Mouse (Mus musculus) natural killer cell, adult 2 months (primary cell): Measurements from ENCODE around the gene Sgip1.

Source experiments
- DNase-seq, 2 experiments: peaks; one replicate each; pipeline ENCODE4 v3.0.0; 2022; ENCODE audit warnings: low spot score in 2 of 2

Sgip1 gene

GRCm38 (mm10) chr4:102774549-102774948, 33.5 kb downstream of the Sgip1 start:
- no peak for DNase-seq

DNA sequence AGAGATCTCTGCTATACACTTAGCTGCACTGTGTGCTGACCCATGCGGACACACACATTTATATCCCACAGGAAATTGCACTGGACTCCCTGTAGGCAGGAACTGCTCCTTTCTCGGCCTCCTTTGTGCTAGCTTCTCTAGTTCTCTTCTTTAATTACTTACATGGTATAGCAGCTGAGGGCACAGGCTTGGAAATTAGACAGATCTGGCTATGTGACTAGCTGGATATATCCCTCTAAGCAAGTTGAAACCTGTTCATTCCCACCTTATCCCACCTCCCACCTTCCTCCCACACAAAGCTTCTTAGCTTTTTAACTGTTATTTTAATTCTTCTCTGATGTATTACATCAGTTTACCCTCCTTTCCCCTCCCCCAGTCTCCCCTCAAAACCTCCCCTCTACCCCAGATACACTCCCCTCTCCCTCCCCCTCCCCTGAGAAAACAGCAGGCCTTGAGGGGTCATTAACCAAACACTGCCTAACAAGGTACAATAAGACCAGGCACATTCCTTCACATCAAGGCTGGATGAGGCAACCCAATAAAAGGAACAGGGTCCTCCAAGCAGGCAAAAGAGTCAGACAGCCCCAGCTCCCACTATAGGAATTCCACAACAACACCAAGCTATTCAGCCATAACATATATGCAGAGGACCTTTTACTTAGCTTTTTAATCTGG, 34.6 kb downstream of the Sgip1 start:
- DNase-seq, result no peak

DNA sequence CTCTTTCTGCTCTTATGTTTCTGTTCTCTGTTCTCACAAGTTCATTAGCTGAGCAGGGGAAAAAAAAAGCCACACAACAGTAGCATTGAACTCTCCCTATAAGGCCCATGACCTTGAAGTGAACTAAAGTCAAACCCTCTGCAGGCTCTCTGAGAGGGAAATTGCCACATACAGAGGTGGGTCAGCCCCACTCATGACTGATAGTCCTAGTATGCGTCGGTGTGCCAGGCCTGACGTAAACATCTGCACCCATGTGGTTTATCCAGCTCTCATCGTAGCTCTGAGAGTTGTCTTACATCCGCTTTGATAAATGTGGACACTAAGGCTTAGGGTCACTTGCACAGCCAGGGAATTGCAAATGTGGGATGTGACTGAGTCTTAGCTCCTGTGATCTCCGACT, 38.8 kb downstream of the Sgip1 start:
- DNase-seq, result no peak

GRCm38 (mm10) chr4:102783063-102783748, 42.1 kb downstream of the Sgip1 start:
- no peak for DNase-seq

- no peak for DNase-seq
Measured at GRCm38 (mm10) chr4:102785158-102785557, 44.1 kb downstream of the Sgip1 start.

DNA sequence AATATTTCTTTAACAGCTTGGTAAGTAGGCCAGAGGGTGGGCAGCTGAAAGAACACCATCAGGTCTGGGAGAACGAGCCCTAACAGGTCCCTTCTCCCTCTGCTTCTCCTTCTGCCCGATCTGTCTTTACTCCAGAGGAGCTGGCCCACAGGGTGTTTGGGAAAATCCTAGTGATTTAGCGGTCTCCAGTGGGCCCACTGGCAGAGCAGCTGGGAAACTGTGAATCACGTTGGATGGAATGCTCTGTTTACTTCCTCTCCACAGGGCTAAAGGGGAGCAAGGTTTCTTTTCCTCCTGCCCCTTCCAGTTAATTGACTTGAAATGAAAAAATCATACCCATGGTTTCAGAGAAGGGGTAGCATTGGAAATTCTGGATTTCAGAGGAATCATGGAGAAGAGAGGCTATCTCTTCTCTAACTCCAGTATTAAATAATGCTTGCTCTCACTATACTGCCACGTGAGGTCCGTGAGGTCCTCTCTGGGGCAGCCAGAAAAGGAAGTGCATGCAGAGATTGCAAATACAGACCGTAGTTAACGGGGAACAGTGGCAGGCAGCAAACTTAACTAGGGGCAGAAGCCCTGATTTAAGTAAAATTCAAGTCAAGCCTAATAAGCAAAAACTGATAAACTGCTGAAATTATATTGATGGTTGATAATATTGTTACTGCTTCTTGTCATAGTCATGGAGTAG, 51.1 kb downstream of the Sgip1 start:
- DNase-seq, result no peak

DNA sequence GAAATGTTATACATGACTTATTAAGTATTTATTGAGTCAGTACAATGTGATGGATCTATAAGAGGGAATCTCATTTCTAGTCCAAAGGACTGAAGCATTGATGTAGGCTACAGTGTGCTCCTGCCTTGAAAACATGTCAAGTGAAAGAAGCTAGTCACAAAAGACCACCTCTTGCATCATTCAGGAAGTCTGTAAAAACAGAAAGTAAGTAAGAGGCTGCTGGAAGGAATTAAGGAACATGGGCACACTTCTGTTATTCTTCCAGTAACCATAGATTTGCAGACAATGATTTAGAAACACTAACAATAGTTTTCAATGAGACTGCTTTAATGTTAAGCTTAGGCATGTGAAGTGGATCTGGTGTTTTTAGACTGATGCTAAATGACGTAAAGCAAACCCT, 60.4 kb downstream of the Sgip1 start:
- no peak for DNase-seq

DNA sequence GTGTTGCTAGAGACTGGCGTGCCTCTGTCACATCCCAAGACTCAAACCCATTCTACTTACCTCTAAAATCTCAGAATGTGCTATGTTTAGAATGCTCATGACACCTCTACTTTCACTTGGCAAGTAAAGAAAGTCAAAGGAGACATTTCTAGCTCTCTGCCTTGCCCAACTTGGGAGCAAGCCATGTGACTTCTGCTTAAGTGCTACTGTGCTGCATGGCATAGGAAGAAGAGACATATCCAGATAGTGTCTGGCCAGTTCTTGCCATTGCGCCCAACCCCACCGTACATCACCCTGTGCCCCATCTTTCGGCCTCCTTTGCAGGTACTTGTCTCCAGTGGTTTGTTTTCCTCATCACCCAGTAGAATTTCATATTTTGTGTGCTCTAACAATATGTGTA, 60.8 kb downstream of the Sgip1 start:
- DNase-seq, result no peak

GRCm38 (mm10) chr4:102804611-102805010, 63.5 kb downstream of the Sgip1 start:
- DNase-seq, result no peak

GRCm38 (mm10) chr4:102806987-102807386, 65.9 kb downstream of the Sgip1 start:
- no peak for DNase-seq

- no peak for DNase-seq
Measured at GRCm38 (mm10) chr4:102808258-102808657, 67.2 kb downstream of the Sgip1 start.

DNA sequence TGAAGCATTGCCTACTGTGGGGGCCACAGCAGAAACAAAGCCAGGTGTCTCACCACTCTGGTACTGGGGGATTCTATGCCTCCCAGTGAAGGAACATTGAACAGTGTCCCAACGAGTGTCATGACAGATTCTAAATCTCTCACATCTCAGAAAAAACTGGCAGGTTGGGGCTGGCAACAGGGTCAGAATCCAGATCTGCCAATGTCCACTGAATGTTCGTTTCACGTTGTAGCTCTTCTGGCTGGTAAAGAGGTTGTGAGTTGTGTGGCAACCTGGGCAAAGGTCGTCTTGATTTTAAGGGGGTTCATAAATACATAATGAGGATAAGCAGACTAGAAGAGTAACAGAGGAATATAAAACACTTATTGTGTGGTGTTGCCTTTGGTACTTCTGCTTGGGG, 68.2 kb downstream of the Sgip1 start:
- DNase-seq, result no peak

GRCm38 (mm10) chr4:102810277-102810676, 69.2 kb downstream of the Sgip1 start:
- no peak for DNase-seq

GRCm38 (mm10) chr4:102811007-102811805, 70.1 kb downstream of the Sgip1 start:
- DNase-seq, result no peak

GRCm38 (mm10) chr4:102813346-102813745, 72.2 kb downstream of the Sgip1 start:
- DNase-seq, result no peak

GRCm38 (mm10) chr4:102821786-102822185, 80.7 kb downstream of the Sgip1 start:
- no peak for DNase-seq

DNA sequence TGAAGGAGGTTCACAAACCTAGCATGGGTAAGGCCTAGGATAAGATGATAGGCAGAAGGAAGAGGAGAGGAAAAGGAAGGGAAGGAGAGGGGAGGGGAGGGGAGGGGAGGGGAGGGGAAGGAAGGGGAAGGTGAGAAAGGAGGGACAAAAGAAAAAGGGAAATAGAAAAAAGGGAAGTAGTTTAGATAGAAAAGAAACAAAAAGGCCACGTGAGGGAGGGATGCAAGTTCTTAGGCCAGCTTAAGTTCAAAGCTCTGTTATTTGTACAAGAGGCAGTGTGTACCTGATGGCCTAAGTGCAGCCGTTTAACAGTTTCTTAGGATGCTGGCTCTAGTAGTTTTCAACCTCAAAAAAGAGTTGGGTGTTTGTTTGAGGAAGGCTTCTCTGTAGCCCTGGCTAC, 83.4 kb downstream of the Sgip1 start:
- DNase-seq, result no peak

DNA sequence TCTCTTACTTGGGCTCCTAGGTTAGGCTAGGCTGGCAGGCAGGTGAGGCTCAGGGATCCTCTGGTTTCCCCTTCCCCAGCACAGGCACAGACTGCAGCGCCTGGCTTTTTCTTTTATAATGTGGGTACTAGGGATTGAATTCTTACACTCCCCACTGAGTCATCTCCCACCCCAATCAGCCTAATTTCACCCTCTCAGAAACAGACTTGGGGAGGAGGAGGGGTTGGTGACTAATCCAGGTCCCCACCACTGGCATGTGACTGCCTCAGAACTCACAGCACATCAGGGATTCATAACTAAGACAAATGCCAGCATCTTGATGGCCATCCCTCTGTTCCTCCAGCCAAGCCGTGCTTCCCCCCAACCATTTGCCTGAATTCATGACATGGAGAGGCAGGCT, 85.1 kb downstream of the Sgip1 start:
- DNase-seq, result no peak

- no peak for DNase-seq
Measured at GRCm38 (mm10) chr4:102828518-102828917, 87.4 kb downstream of the Sgip1 start.

- DNase-seq, result no peak
Measured at GRCm38 (mm10) chr4:102833191-102833590, 92.1 kb downstream of the Sgip1 start.

DNA sequence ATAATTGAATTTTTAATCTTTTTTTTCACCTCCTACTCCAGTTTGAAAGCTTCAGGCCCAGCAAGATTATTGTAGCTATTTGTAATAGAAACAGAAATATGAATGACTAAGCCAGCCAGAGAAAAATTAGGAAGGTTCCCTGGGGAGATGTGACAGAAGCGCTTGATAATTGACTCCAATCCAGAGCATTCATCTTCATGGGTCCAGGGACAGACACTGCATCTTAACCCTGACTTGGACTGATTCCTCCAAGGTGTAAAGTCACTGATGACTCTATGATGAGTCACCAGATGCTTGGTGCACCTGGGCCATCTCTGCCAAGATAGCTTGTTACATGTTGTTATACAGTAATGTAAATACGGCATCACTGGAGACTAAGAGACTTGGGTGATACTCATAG, 92.6 kb downstream of the Sgip1 start:
- no peak for DNase-seq

- DNase-seq, result no peak
Measured at GRCm38 (mm10) chr4:102834710-102835109, 93.6 kb downstream of the Sgip1 start.
